Mouse (Mus musculus) lung, adult 18-20 months (tissue): ENCODE measurements around the gene 2310009B15Rik.
A peak's percentile ranks its signal among the peaks of the same experiment; 100 is the strongest.

Experiments used
- DNase-seq, 2 experiments: peaks; one replicate each; pipeline ENCODE4 v3.0.0; 2022; ENCODE audit warnings: mixed read lengths in 2 of 2

The 2310009B15Rik gene

DNA sequence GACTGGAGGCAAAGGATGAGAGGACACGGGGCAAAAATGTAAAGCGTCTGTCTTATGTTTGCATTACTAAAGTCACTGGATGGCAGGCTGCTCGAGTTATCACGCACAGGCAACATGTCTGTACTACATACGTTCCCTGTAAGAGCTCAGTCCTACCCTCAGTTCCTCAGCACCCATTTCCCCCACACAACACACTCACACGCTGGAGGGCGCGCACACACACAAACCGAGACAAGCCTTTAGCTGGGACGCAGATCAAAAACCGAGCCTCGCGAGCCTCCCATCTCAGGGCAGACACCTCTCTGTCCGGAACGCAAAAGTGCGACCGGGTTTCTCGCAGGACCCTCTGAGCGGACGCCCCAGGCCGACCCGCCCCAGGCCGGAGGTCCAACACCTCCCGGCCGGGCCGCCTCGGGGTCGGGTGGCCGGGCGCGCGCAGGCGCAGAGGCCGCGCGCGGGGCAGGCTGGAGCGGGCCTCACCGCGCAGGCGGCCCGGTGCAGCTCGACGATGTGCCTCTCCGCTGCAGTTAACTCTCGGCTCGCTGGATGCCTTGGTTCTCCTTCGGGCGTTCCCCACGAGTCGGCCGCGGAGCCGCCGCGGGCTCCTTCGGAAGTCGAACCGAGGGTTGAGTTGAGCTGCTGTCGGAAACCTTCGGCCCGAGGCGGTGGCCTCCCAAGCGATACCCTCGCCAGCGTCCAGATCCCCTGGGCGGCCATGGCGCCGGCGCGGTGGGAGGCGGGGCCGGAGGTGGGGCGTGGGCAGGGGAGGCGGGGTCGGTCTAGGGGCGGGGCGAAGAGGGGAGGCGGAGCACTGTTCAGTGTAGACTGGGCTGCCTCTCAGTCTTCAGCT, at the start of gene 2310009B15Rik:
Gene 2310009B15Rik (minus strand): TSS at position 752 of the 850 bp plus-strand sequence.
- peak; percentile 71 to 77 for DNase-seq

DNA sequence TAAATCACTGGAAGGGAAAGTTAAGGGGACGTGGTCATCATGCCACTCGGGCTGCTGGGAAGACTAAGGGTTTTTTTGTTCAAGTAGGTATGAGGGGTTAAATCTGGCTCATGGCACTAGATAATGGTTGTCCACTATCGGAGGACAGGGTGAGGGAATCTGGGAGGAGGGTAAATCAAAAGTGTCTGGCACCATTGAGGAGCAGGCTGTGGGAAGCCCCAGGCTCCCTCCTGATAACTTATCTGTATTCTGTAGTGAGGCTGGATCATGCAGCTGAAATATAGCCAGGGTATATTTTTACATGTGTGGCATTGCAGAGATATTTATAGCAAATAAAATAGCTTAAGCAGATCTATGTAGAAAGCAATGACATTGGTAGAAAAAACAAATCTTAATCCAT, 49.6 kb upstream of the 2310009B15Rik start:
- no peak for DNase-seq

DNA sequence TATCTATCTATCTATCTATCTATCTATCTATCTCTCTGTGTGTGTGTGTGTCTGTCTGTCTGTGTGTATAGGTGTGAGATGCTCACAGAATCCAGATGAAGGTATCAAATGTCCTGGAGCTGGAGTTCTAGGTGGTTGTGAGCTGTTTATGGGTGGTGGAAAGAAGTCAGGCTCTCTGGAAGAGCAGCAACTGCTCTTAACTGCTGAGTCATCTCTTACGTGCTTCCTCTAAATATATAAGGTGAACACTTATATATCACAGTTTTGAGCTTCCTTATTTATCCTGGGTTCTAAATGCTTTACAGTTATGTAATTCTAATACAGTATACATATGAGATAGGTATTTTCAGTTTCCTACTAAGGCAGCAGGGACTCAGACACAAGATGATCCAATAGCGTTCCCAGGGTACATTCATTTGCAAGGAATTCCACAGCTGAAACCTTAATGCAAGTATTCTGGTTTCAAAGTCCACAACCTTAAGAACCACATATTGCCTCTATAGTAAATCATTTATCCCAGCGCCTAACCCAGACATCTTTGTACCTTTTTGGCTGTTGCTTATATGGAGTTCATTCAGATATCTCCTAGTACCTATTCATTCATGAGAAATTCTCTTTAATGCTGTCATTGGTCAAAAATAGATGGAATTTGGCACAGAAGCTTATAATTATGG, 48.6 kb upstream of the 2310009B15Rik start:
- no peak for DNase-seq

DNA sequence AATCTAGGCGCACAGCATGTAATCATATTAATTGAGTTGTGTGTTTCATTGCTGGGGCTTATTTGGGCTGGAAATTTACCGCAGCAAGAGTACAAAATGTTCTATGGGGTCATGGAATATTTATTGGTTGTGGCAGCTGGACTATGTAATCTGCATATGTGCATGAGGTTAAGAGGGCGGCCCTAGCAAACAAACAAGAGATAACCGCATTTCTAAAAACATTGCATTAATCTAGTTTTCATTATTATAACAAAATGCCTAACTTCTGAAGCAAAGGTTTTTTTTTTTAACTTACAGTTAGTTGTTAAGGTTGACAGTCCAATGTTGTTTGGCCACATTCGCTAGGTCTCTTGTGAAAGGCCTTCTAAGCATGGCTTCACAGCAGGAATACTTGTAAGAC, 47.2 kb upstream of the 2310009B15Rik start:
- no peak for DNase-seq

DNA sequence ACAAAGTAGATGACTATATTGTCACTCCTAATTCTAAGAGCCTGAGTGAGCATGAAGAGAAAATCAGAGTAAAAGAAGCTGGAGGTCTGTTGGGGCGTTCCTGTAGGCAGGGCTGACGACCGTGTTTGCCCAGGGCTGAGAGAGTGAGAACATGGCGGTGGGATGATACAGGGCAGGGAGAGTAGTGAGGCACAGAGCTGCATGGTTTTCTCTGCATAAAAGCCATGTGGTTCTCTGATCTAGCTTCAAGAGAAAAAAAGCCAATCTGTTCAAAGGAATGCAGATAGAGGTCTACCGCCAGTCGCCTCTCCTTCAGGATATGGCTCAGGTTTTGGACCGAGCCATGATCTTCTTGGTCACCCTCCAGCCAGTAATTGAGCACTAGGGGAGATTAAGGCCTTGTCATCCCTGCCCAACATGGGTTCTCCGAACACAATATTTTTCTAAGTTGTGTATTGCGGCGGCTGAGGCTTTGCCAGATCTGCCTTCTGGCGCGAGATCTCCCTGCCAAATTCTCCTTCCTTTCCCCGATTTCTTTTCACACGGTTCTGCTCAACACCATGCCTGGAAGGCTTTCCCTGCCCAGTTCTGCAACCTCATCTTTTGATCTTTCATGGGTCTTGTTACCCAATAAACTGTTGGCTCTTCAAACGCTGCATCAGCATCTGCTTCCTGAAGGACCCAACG, 44.9 kb upstream of the 2310009B15Rik start:
- no peak for DNase-seq

DNA sequence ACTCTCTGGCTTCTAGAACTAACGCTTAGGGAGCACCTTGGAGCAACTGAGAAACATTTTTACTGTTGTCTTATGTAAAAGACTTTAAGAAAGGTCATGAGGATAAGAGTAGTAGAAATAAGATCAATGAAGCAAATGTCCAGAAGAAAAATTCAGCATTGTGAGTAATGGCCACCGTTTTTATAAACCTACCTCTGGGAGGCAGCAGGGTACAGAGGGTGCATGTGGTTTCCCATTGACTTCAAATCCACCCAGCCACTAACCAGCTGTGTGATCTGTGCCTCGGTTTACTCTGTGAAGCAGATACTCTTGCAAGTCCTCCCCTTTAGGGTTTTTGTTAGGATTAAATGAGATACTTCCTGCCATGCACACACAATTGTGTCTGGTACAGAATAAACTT, 39.4 kb upstream of the 2310009B15Rik start:
- no peak for DNase-seq

DNA sequence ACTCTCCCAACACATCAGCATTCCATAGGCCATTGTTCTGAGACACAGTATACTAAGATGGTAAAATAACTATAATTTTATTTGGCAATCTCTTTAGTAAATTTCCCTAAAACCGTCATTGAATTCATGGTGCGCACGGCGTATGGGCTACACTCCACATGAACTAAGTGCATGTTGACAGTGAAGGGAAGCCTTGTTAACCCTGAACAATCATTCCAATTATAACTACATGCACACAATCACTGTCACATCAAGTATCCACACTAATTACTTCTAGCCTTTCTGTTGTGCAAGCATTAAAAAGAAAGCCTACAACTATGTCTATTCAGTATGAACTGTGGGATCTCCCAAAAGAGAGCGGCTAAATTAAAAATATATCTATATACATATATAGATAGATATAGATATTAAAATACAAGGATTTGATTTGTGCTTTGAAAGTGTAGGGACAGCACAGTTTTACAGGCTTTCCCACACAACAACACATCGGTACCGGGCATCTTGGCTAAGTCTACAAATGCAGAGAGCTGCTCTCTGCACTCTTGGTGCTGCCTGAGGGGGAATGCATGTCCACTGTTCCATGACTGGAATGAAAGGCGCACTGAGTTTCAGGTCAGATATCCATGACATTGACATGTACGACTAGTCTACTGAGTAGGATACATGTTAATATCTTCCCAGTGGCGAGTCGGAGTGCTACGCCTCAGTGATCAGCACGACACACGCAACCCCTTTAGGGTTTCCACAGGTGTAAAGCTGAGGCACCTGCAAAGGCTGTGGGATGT, 21.0 kb upstream of the 2310009B15Rik start:
- DNase-seq, result no peak

DNA sequence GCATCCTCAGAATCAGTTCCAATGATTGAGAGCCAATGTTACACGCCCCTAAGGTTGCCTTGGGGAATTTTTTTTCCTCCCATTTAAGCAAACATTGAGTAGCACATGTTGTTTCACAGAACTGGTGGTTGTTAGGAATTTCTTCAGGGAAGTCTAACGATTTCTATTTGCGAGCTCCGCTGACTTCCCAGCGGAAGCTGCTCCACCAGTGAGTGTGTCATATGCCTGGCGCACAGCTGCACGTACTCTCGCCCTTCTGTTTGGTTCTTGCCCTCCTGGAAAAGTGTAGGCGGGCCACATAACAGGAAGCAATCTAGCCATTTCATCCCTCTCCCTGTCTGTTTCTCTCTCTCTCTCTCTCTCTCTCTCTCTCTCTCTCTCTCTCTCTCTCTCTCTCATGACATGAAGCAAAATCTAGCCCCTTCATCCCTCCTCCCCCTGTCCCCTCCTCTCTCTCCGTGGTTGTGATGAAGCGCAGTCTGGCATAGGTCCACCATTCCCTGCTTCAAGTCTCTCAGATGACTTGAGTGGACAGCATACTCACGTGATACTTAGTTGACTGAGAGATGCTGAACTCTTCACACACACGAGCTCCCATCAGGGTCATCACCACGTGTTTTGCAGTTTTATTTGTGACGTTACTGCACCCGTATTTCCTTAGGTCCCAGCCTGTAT, 19.9 kb upstream of the 2310009B15Rik start:
- DNase-seq, result no peak

DNA sequence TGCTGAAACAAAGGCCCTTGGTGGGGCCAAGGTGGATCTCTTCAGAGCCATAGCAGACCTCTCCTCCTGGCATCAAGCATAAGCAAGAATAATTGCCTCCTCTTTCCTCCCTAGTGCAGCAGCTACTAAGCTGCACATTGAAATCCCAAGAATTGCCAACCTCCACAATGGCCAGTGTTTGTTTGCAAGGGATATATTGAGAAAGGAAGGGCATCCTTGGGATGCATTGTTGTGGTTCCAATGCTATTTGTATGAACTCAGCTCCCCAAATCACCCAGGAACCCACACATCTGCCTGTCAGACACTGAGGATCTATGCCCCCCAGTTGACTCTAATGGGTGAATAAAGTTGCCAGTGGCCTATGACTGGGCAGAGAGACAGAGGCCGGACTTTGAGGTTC, 5.8 kb downstream of the 2310009B15Rik start:
- DNase-seq, result no peak

DNA sequence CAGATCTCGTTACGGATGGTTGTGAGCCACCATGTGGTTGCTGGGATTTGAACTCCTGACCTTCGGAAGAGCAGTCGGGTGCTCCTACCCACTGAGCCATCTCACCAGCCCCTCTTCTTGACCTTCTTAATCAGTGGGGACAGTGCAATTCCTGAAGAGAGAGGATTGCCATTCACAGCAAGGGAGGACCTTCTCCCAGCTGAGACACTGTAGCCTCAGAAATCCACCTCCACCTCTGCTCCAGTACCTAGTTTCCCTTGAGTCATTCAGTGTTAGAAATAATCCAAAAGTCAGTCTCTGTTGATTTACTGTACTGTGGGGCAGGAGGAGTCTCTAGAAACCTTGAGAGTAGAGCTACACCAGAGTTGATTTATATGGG, 6.5 kb downstream of the 2310009B15Rik start:
- no peak for DNase-seq

DNA sequence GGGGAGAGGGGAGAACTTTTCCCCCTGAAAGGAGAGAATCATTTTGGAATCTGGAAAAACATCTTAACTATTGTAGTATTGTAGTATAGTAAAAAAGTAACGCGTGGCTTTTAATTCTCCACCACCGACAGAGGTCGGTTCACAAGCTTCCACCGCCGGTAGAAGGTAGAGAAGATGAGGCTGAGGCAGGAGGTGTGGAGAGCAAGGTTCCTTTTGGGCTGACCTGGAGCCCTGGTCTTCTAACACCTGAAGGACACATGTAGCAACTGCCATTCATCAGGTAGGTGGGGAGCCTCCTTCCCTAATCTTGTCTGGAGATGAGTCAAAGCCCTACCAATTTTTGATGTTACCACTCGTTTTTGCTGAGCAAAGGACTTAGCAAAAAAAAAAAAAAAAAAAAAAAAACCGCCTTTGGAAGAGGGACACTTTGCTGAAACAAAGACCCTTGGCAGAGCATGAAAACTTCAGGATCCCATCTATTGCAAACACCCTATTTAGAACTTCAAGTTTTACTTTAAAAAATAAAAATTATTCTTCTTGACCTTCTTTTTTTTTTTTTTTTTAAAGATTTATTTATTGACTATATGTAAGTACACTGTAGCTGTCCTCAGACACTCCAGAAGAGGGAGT, 7.0 kb downstream of the 2310009B15Rik start:
- DNase-seq, result no peak

DNA sequence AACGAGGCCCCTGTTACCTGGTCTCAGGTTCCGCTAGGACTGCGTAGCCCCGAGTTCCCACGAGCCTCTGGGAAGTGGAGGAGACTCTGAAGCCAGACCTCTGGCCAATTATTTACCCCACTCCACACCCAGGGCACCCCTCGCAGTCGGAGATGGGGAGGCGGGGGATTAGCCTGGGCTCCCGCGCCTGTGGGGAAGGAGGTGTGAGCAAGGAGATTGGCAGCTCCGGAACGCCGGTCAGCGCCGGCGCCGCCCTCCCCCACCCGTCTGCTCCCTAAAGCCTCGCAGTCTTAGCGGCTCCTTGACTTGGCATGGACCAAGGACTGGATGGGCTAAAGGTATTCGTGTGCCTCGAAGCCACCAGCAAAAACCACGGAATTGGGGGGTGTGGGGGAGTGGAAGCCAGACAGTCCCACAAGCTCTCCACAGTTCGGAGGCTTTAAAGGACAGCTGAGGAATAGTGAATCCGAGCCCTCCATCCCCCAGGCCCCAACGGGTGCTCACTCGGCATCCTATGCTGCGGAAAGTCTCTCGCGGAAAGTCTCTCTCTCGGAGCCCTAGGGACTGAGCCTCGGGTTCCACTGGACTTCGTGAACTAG, 8.0 kb downstream of the 2310009B15Rik start, which contains the start of gene Lhx9:
Gene Lhx9 (minus strand): TSS at position 67 of the 599 bp plus-strand sequence.
- peak in 1 of 2 experiments; percentile 34 for DNase-seq

DNA sequence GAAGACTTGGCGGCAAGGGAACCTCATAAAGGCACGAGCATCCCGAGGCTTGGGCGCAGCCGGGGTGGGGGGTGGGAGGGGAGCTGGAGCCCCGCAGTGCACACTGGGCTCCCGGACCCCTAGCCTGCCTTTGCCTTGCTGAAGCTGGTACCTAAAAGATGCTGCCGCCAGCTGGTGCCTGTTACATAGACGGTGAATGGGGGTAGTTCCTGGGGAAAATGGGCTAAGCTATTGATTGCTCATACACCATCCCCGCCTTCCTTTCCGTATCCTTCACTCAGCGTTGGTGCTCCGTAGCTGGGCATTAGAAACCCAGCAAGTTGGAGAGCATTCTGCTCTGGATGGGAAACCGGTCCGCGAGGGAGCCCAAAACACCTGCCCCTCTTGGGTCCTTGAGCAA, 8.6 kb downstream of the 2310009B15Rik start:
- no peak for DNase-seq

DNA sequence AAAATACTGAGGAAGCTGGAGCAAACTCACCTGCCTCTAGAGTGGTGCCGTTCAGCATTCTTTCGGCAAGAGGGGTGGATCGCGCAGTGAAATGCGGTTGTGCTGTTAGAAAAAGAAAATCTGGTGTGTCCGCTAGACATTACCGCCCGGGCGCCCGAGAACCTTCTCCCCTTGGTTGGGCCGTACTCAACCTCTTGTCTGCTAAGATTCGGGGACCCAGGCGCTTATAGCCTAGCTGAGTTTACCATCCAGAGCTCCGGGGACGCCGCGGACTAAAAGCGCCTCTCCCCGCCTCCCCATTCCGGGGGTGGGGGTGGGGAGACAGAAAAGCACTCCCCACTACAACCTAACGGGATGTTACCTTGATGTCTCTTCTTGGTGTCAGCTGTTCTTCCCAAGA, 9.5 kb downstream of the 2310009B15Rik start:
- DNase-seq, result no peak

DNA sequence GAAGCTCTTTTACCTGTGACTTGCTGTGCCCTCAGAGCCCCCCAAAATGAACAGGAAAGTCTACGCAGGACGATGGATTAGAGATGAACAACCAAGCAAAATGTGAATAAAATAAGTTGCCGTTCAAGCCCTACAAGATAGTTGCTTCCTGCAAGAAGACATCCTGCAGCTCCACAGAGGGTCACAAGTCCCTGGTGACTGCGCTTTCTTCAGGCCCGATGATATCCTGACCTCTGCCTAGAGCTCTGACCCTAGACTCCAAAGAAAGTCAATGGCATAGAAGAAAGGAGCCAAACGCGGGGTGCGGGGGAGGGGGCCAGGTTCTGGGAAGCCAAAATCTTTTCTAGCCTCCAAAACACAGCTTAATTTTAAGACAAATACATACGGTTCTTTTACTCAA, 10.1 kb downstream of the 2310009B15Rik start:
- no peak for DNase-seq

DNA sequence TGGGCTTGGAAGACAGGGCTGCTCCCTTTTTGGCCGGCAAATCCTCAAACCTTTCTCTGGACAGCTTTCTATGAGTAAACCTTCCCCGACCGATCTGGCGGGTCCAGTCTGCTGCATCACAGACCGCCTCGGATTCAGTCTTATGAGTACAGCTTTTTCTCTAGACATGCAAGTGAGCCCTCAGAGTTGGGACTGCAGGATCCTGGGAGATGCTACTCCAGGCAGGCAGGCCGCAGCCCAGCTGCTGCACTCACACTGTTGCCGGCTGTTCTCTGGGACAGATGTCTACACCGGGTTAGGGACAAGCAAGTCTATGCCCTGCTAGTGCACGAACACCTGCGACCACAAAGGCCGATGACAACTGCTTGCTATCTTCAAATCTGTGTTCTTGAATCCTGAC, 10.5 kb downstream of the 2310009B15Rik start:
- no peak for DNase-seq

DNA sequence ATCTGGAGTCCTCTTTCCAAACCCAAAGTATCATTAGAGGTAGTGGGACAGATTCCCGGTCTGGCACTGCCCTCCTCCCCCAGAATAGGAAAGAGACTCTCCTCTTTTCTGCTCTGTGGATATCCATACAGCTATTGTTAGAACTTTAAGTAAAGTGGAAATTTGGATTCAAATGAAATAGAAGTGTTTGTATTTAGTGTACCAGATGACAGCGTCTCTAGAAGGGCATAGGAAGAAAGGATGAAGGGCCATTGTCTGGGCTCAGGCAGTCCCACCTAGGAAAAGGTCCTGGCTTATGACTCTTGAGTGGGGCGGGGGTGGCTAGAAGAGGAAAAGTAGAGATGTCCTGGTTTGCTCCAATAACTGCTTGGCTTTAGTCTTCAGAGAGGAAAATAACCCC, 11.2 kb downstream of the 2310009B15Rik start:
- no peak for DNase-seq

DNA sequence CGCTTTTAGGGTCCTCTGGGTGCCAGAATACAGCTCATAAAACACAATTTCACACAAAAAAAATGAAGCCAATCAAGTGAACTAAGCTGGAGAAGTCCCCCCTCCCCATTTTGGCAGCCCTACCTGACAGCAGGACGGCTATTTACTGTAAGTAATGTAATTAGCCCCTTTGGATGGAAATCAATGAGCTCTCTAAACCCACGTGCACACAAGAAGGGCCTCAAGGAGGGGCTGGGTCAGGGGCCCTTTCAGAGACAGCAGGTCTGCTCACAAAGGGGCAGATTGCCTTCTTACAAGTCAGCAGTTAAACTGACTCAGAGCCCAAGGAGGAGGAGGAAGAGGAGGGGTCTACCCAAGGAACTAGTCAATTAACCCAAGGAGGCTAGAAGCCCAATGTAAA, 12.5 kb downstream of the 2310009B15Rik start:
- DNase-seq, result no peak

DNA sequence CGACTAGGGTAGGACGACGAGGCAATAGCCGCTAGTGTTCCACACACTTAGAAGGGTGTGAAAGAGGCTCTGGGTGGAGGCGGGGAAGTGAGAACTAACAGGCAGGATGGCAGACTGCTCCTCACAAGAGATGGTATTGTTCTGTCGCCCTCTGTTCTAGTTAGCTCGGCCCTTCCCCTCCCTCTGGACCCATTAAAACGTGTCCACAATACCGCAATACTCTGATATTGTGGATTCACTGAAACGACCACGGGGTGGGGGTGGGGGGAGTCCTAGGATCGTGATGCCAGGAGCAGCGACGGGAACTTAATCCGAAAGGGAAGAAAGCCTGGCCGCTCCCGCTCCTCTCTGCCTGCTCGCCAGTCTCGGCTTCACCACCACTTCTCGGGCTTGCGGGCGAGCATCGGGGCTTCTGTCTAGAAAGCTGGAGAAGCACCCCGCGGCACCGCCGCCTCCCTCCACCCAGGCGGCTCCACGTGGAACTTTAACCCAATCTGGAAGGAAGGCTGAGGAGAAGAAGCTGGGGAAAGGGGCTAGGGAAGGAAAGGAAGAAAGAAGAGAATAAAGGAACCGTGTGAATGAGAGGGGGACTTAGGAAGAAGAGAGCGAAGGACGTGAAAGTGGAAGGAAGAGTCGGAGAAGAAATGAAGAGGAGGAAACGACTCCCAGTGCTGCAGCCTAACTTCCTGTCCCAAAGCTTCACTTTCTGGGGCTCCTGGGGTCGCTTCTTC, 13.1 kb downstream of the 2310009B15Rik start:
- no peak for DNase-seq

DNA sequence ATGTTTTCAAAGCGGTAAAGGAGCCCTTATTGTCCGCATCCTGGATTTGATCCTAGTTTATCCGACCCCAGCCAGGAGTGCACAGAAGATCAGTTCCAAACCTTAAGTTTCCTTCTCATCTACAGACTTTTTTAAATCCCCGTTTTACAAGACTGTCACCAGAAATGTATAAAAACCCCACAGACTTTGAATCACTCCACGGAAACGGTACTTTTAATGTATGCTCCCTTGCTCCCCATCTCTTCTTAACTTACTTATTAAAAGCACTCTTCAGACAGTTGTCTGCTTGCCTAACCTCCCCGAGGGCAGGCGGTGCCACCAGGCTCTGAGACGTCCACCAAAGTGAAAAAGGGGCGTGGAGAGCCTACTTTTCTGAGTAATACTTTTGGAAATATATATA, 13.9 kb downstream of the 2310009B15Rik start:
- DNase-seq, result no peak

DNA sequence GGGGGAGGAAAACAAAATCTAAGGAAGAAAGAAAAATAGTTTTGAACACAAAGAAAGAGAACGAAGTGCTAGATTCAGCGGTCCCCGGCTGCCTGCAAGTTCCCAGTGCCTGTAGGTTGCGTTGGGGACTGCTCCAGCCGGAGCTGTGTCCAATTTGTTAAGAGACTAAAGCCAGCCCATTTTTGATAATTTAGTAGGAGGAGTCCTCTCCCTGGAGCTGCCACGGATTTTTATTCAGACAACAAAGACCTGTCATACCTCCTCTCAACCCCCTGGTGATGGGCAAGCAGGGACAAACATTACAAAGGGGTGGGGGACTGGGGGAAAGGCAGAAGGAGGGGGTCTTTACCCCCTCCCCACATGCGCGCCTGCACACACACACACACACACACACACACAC, 14.3 kb downstream of the 2310009B15Rik start:
- DNase-seq, result no peak
